Mouse (Mus musculus) C2C12 (cell line): ENCODE measurements around the gene Mtfr1l.

Experiments used
- CEBPB ChIP-seq: IDR thresholded peaks from one replicate; pipeline ENCODE4 v1.6.1; 2011; ENCODE audit warnings: low read depth, mild to moderate bottlenecking, control low read depth, moderate library complexity
- CTCF ChIP-seq: IDR thresholded peaks from one replicate; pipeline ENCODE4 v1.5.1; 2011; ENCODE audit not compliant: control insufficient read depth, insufficient read depth, insufficient read length
- FOSL1 ChIP-seq: IDR thresholded peaks from one replicate; pipeline ENCODE4 v1.8.0; 2011; ENCODE audit warnings: mild to moderate bottlenecking, low read length; ENCODE audit not compliant: poor library complexity, insufficient read depth, severe bottlenecking
- MAX ChIP-seq: IDR thresholded peaks from one replicate; pipeline ENCODE4 v1.6.1; 2011; ENCODE audit warnings: mild to moderate bottlenecking, control low read depth
- MYOD1 ChIP-seq: IDR thresholded peaks from one replicate; pipeline ENCODE4 v1.6.1; 2011; ENCODE audit warnings: low read depth; ENCODE audit not compliant: control insufficient read depth, insufficient read length
- MYOG ChIP-seq: IDR thresholded peaks from one replicate; pipeline ENCODE4 v1.6.1; 2011; ENCODE audit not compliant: control insufficient read depth, insufficient read length; ENCODE audit errors: extremely low read depth
- USF1 ChIP-seq: IDR thresholded peaks from one replicate; pipeline ENCODE4 v1.6.1; 2011; ENCODE audit warnings: low read depth, mild to moderate bottlenecking, control low read depth, moderate library complexity

GRCm38 (mm10) chr4:134525806-134526205, 9.4 kb downstream of the Mtfr1l start:
- no peak for TF ChIP-seq CTCF
- TF ChIP-seq MYOG, result no peak
- TF ChIP-seq MYOD1, result no peak
- no peak for TF ChIP-seq USF1
- TF ChIP-seq MAX, result no peak
- TF ChIP-seq FOSL1, result no peak
- TF ChIP-seq CEBPB, result no peak
